Mouse (Mus musculus): ENCODE measurements at regions not wholly inside any gene's neighbourhood (a gene's known extent, or its start where the extent isn't known, plus 50 kb on each side); places are given as distances from the start of the nearest gene placed in this dataset.
A peak's percentile ranks its signal among the peaks of the same experiment; 100 is the strongest.

- no peaks in the 10 kb centered on the region for H3K9me3 ChIP-seq (replicated peaks; ENCODE audit: control insufficient read depth, low read length, poor library complexity, severe bottlenecking)
- no peaks in the 10 kb centered on the region for H3K36me3 ChIP-seq (ENCODE audit: control insufficient read depth, insufficient read depth, low read length)
- no peaks in the 10 kb centered on the region for H3K27me3 ChIP-seq (ENCODE audit: control insufficient read depth, insufficient read depth, low read depth, low read length)
- ATAC-seq: no peak
- 85% methylated on average over 4 of the region's 4 CpGs for WGBS
- H3K4me1 ChIP-seq (ENCODE audit: control insufficient read depth, insufficient read depth, low read length): peaks cover 4% of the 10 kb centered on the region; the same call in 1 of the 2 replicates
- H3K9ac ChIP-seq (ENCODE audit: low read depth, low read length): no peak overlapping the region
- H3K4me2 ChIP-seq (ENCODE audit: low read length): no peak overlapping the region
- no peak overlapping the region for H3K27ac ChIP-seq (ENCODE audit: low read length)
- no peak overlapping the region for H3K4me3 ChIP-seq (ENCODE audit: low read depth, low read length)
Observed at GRCm38 (mm10) chr12:106566361-106566760, 556.3 kb downstream of the Vrk1 start.

DNA sequence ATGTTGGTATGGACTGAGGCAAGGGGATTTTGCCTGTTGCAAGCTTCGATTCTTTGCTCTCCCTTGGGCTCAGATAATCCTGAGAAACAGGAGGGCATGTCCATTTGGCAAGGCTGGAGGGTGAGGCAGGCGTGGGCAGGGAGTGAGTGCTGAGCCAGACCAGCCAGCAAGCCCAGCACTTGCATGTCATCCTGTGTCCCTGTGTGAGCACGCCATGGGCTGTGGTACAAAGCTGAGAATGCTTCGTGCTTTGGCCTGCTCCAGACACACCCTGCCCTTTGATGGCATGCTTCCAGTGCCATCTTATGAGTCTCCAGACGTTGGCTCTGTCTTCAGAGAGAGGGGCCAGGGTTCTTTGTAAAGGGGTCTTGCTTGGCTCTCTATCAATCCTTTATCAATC, 557.1 kb downstream of the Vrk1 start:
- Histone ChIP-seq H3K4me2 (ENCODE audit: low read length) (no peak overlapping the region), H3K36me3 (ENCODE audit: control insufficient read depth, insufficient read depth, low read length) (no peaks in the 10 kb centered on the region), H3K27ac (ENCODE audit: low read length) (no peak overlapping the region), H3K9ac (ENCODE audit: low read depth, low read length) (no peak overlapping the region), H3K9me3 (replicated peaks; ENCODE audit: control insufficient read depth, low read length, poor library complexity, severe bottlenecking) (no peaks in the 10 kb centered on the region), H3K4me1 (ENCODE audit: control insufficient read depth, insufficient read depth, low read length) (peaks cover 4% of the 10 kb centered on the region; the same call in 1 of the 2 replicates), H3K4me3 (ENCODE audit: low read depth, low read length) (no peak overlapping the region), H3K27me3 (ENCODE audit: control insufficient read depth, insufficient read depth, low read depth, low read length) (no peaks in the 10 kb centered on the region)
- 89% methylated on average over 5 of the region's 5 CpGs for whole genome bisulfite sequencing
- ATAC-seq: no peak

- H3K4me1 ChIP-seq (ENCODE audit: control insufficient read depth, insufficient read depth, low read length): peaks cover 4% of the 10 kb centered on the region; the same call in 1 of the 2 replicates
- H3K9ac ChIP-seq (ENCODE audit: low read depth, low read length): no peak overlapping the region
- H3K36me3 ChIP-seq (ENCODE audit: control insufficient read depth, insufficient read depth, low read length): no peaks in the 10 kb centered on the region
- WGBS: 91% methylated on average over 10 of the region's 10 CpGs
- no peak overlapping the region for H3K27ac ChIP-seq (ENCODE audit: low read length)
- no peaks in the 10 kb centered on the region for H3K27me3 ChIP-seq (ENCODE audit: control insufficient read depth, insufficient read depth, low read depth, low read length)
- ATAC-seq: no peak
- no peaks in the 10 kb centered on the region for H3K9me3 ChIP-seq (replicated peaks; ENCODE audit: control insufficient read depth, low read length, poor library complexity, severe bottlenecking)
- no peak overlapping the region for H3K4me3 ChIP-seq (ENCODE audit: low read depth, low read length)
- no peak overlapping the region for H3K4me2 ChIP-seq (ENCODE audit: low read length)
Observed at GRCm38 (mm10) chr12:106568541-106569085, 558.6 kb downstream of the Vrk1 start.

GRCm38 (mm10) chr12:106572956-106573355, 562.9 kb downstream of the Vrk1 start:
- H3K9ac ChIP-seq (ENCODE audit: low read depth, low read length): no peak overlapping the region
- WGBS: 82% methylated on average over 5 of the region's 5 CpGs
- H3K27ac ChIP-seq (ENCODE audit: low read length): no peak overlapping the region
- no peaks in the 10 kb centered on the region for H3K9me3 ChIP-seq (replicated peaks; ENCODE audit: control insufficient read depth, low read length, poor library complexity, severe bottlenecking)
- H3K27me3 ChIP-seq (ENCODE audit: control insufficient read depth, insufficient read depth, low read depth, low read length): no peaks in the 10 kb centered on the region
- H3K4me2 ChIP-seq (ENCODE audit: low read length): no peak overlapping the region
- no peaks in the 10 kb centered on the region for H3K36me3 ChIP-seq (ENCODE audit: control insufficient read depth, insufficient read depth, low read length)
- no peaks in the 10 kb centered on the region for H3K4me1 ChIP-seq (ENCODE audit: control insufficient read depth, insufficient read depth, low read length)
- H3K4me3 ChIP-seq (ENCODE audit: low read depth, low read length): no peak overlapping the region
- ATAC-seq: no peak

- H3K4me3 ChIP-seq (ENCODE audit: low read depth, low read length): no peak overlapping the region
- no peaks in the 10 kb centered on the region for H3K9me3 ChIP-seq (replicated peaks; ENCODE audit: control insufficient read depth, low read length, poor library complexity, severe bottlenecking)
- H3K4me1 ChIP-seq (ENCODE audit: control insufficient read depth, insufficient read depth, low read length): no peaks in the 10 kb centered on the region
- 78% methylated on average over 9 of the region's 9 CpGs for WGBS
- H3K36me3 ChIP-seq (ENCODE audit: control insufficient read depth, insufficient read depth, low read length): no peaks in the 10 kb centered on the region
- H3K27me3 ChIP-seq (ENCODE audit: control insufficient read depth, insufficient read depth, low read depth, low read length): no peaks in the 10 kb centered on the region
- ATAC-seq: no peak
- H3K4me2 ChIP-seq (ENCODE audit: low read length): no peak overlapping the region
- no peak overlapping the region for H3K27ac ChIP-seq (ENCODE audit: low read length)
- no peak overlapping the region for H3K9ac ChIP-seq (ENCODE audit: low read depth, low read length)
Observed at GRCm38 (mm10) chr12:106582760-106583159, 572.7 kb downstream of the Vrk1 start.

GRCm38 (mm10) chr12:106585626-106586025, 575.6 kb downstream of the Vrk1 start:
- Histone ChIP-seq H3K36me3 (ENCODE audit: control insufficient read depth, insufficient read depth, low read length) (no peaks in the 10 kb centered on the region), H3K27ac (ENCODE audit: low read length) (no peak overlapping the region), H3K4me1 (ENCODE audit: control insufficient read depth, insufficient read depth, low read length) (no peaks in the 10 kb centered on the region), H3K9ac (ENCODE audit: low read depth, low read length) (no peak overlapping the region), H3K27me3 (ENCODE audit: control insufficient read depth, insufficient read depth, low read depth, low read length) (no peaks in the 10 kb centered on the region), H3K9me3 (replicated peaks; ENCODE audit: control insufficient read depth, low read length, poor library complexity, severe bottlenecking) (no peaks in the 10 kb centered on the region), H3K4me3 (ENCODE audit: low read depth, low read length) (no peak overlapping the region), H3K4me2 (ENCODE audit: low read length) (no peak overlapping the region)
- no peak for ATAC-seq
- 83% methylated on average over 5 of the region's 5 CpGs for WGBS

DNA sequence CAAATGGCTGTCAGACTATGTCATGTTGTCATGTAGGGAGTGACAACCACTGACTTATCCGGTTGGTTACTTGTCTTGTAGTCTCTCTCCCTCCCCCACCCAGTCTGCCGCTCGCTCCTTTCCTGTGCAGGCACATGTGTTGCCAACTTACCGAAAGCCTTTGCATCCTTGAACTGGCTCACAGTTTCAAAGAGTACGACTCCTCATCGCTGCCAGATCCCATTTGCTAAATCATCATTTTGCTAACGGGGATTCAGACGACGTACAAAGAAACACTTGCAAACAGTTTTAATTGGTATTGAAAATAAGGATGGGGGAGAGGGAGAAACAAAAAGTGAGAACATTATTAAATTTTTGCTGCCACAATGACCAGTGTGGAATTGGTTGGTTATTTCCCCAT, 582.7 kb downstream of the Vrk1 start:
- H3K27ac ChIP-seq (ENCODE audit: low read length): no peak overlapping the region
- no peaks in the 10 kb centered on the region; the same call in 1 of the 2 replicates for H3K4me1 ChIP-seq (ENCODE audit: control insufficient read depth, insufficient read depth, low read length)
- no peak overlapping the region for H3K4me2 ChIP-seq (ENCODE audit: low read length)
- no peak overlapping the region for H3K4me3 ChIP-seq (ENCODE audit: low read depth, low read length)
- no peaks in the 10 kb centered on the region for H3K27me3 ChIP-seq (ENCODE audit: control insufficient read depth, insufficient read depth, low read depth, low read length)
- H3K9ac ChIP-seq (ENCODE audit: low read depth, low read length): no peak overlapping the region
- 87% methylated on average over 9 of the region's 9 CpGs for WGBS
- no peaks in the 10 kb centered on the region for H3K36me3 ChIP-seq (ENCODE audit: control insufficient read depth, insufficient read depth, low read length)
- ATAC-seq: no peak
- no peaks in the 10 kb centered on the region for H3K9me3 ChIP-seq (replicated peaks; ENCODE audit: control insufficient read depth, low read length, poor library complexity, severe bottlenecking)

- no peaks in the 10 kb centered on the region for H3K27me3 ChIP-seq (ENCODE audit: control insufficient read depth, insufficient read depth, low read depth, low read length)
- no peaks in the 10 kb centered on the region; the same call in 1 of the 2 replicates for H3K4me1 ChIP-seq (ENCODE audit: control insufficient read depth, insufficient read depth, low read length)
- H3K4me2 ChIP-seq (ENCODE audit: low read length): no peak overlapping the region
- H3K27ac ChIP-seq (ENCODE audit: low read length): no peak overlapping the region
- no peaks in the 10 kb centered on the region for H3K36me3 ChIP-seq (ENCODE audit: control insufficient read depth, insufficient read depth, low read length)
- H3K4me3 ChIP-seq (ENCODE audit: low read depth, low read length): no peak overlapping the region
- 67% methylated on average over 12 of the region's 12 CpGs for WGBS
- no peak for ATAC-seq
- H3K9me3 ChIP-seq (replicated peaks; ENCODE audit: control insufficient read depth, low read length, poor library complexity, severe bottlenecking): no peaks in the 10 kb centered on the region
- H3K9ac ChIP-seq (ENCODE audit: low read depth, low read length): no peak overlapping the region
Observed at GRCm38 (mm10) chr12:106597636-106598035, 587.6 kb downstream of the Vrk1 start.

- no peak overlapping the region for H3K9ac ChIP-seq (ENCODE audit: low read depth, low read length)
- H3K4me2 ChIP-seq (ENCODE audit: low read length): no peak overlapping the region
- H3K9me3 ChIP-seq (replicated peaks; ENCODE audit: control insufficient read depth, low read length, poor library complexity, severe bottlenecking): no peaks in the 10 kb centered on the region
- no peak for ATAC-seq
- H3K4me1 ChIP-seq (ENCODE audit: control insufficient read depth, insufficient read depth, low read length): peaks cover 8% of the 10 kb centered on the region; the same call in 1 of the 2 replicates
- H3K27me3 ChIP-seq (ENCODE audit: control insufficient read depth, insufficient read depth, low read depth, low read length): no peaks in the 10 kb centered on the region
- H3K4me3 ChIP-seq (ENCODE audit: low read depth, low read length): no peak overlapping the region
- H3K36me3 ChIP-seq (ENCODE audit: control insufficient read depth, insufficient read depth, low read length): no peaks in the 10 kb centered on the region
- H3K27ac ChIP-seq (ENCODE audit: low read length): 0 out of 2 replicates have a peak overlapping the region, but pooled peaks have one; percentile 4
Observed at GRCm38 (mm10) chr12:106607240-106607639, 597.2 kb downstream of the Vrk1 start.

All from midbrain, embryonic 16.5 days (tissue).